Mouse (Mus musculus): ENCODE results near the gene Arhgef5. TPM values are rescaled to one million over a fixed set of nuclear protein-coding genes. Genes with fewer than 3 reads are reported as not detected.

The Arhgef5 gene
- polyA plus RNA-seq, 1 experiment from 2014 or later: 3.4 TPM

DNA sequence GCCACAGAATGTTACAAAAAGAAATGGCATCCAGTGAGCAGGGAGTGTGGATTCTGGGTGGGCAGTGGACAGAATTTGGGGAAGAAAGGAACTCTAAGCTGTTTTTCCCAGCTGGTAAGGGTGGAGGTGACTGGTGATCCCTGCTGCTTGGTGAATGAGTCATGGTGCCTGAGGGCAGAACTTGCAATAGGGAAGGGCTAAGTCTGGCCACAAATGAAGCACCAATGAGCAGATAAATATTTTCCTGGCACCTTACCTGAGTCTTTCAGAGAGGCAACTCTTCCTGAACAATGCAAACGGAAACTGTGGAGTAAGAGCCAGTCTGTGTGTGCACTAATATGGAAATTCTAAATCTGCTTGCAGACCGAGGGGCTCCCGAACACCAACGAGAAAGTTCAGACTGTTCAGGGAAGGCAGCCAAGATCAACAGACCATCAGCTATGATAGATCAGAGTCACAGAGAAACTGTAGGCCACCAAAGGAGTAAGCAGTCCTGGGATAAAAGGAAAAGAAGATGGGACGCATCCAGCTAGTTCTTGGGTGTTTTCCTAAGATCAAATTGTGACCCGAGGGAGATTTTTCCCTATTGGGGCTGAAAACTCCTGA lies 27.2 kb downstream of the Arhgef5 start:
- H3K9me3 ChIP-seq: no peaks in the 10 kb centered on the region
- no peak overlapping the region for H3K4me3 ChIP-seq
- no peak overlapping the region for H3K27ac ChIP-seq
- no peaks in the 10 kb centered on the region for H3K27me3 ChIP-seq (replicated peaks)
- no peaks in the 10 kb centered on the region for H3K4me1 ChIP-seq
- 84% methylated on average over 6 of the region's 6 CpGs for WGBS
- H3K9ac ChIP-seq: no peak overlapping the region
- no peaks in the 10 kb centered on the region for H3K36me3 ChIP-seq
- H3K4me2 ChIP-seq (replicated peaks): no peak overlapping the region
- ATAC-seq (ENCODE audit: low FRiP score, low read depth): no peak

- Histone ChIP-seq H3K27ac (no peak overlapping the region), H3K9ac (no peak overlapping the region), H3K9me3 (no peaks in the 10 kb centered on the region), H3K4me3 (no peak overlapping the region), H3K4me2 (replicated peaks) (no peak overlapping the region), H3K4me1 (no peaks in the 10 kb centered on the region), H3K36me3 (no peaks in the 10 kb centered on the region), H3K27me3 (replicated peaks) (no peaks in the 10 kb centered on the region)
- ATAC-seq (ENCODE audit: low FRiP score, low read depth): no peak
- 75% methylated on average over 7 of the region's 7 CpGs for WGBS
These were observed 27.8 kb downstream of the Arhgef5 start for GRCm38 (mm10) chr6:43293175-43293574.

DNA sequence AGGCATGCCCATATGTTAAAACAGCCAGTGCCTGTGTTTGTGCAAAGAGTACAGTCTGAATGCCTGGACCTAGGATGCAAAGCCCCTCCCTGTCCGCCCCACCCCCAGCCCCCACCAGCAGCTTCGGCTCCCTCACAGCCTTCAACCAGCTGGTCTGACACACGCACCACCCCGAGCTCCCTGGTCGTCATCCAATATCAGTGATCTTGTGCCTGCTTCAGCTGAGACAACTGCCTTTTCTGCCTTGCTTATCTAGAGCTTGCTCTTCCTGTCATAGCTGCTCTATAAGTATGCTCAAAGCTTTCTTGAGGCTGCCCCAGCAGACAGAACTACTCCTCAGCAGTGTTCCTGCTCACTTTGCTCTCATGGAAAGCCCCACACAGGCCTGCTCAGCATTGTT lies 30.5 kb downstream of the Arhgef5 start:
- Histone ChIP-seq H3K9ac (no peak overlapping the region), H3K4me1 (no peaks in the 10 kb centered on the region), H3K9me3 (no peaks in the 10 kb centered on the region), H3K36me3 (no peaks in the 10 kb centered on the region), H3K27me3 (replicated peaks) (no peaks in the 10 kb centered on the region), H3K27ac (no peak overlapping the region), H3K4me3 (no peak overlapping the region), H3K4me2 (replicated peaks) (no peak overlapping the region)
- no peak for ATAC-seq (ENCODE audit: low FRiP score, low read depth)
- 61% methylated on average over 5 of the region's 5 CpGs for WGBS

- Histone ChIP-seq H3K4me3 (no peak overlapping the region), H3K9me3 (no peaks in the 10 kb centered on the region), H3K9ac (no peak overlapping the region), H3K27ac (no peak overlapping the region), H3K36me3 (no peaks in the 10 kb centered on the region), H3K4me1 (no peaks in the 10 kb centered on the region), H3K27me3 (replicated peaks) (no peaks in the 10 kb centered on the region), H3K4me2 (replicated peaks) (no peak overlapping the region)
- ATAC-seq (ENCODE audit: low FRiP score, low read depth): peak; percentile 30; the same call in 1 of the 2 replicates
- 47% methylated on average over 7 of the region's 7 CpGs for WGBS
These were observed 31.6 kb downstream of the Arhgef5 start for GRCm38 (mm10) chr6:43296798-43297507.

- H3K4me1 ChIP-seq: no peaks in the 10 kb centered on the region
- no peaks in the 10 kb centered on the region for H3K27me3 ChIP-seq (replicated peaks)
- peak; percentile 63 for ATAC-seq (ENCODE audit: low FRiP score, low read depth)
- no peak overlapping the region for H3K4me3 ChIP-seq
- H3K4me2 ChIP-seq (replicated peaks): no peak overlapping the region
- no peak overlapping the region for H3K9ac ChIP-seq
- H3K27ac ChIP-seq: no peak overlapping the region
- H3K9me3 ChIP-seq: no peaks in the 10 kb centered on the region
- no peaks in the 10 kb centered on the region for H3K36me3 ChIP-seq
- 40% methylated on average over 2 of the region's 2 CpGs for WGBS
These were observed 32.1 kb downstream of the Arhgef5 start for GRCm38 (mm10) chr6:43297508-43297850.

- no peak for ATAC-seq (ENCODE audit: low FRiP score, low read depth)
- Histone ChIP-seq H3K4me2 (replicated peaks) (no peak within 1 kb of the TSS), H3K9me3 (no peaks in the 10 kb centered on the region), H3K4me3 (no peak within 1 kb of the TSS), H3K27ac (no peak within 1 kb of the TSS), H3K4me1 (no peaks in the 10 kb centered on the region), H3K36me3 (no peaks in the 10 kb centered on the region), H3K27me3 (replicated peaks) (no peaks in the 10 kb centered on the region), H3K9ac (no peak within 1 kb of the TSS)
- 72% methylated on average over 16 of the region's 16 CpGs for WGBS
These were observed 44.1 kb downstream of the Arhgef5 start, which contains the start of gene Nobox for GRCm38 (mm10) chr6:43309454-43309853. Gene Nobox (minus strand): TSS chr6:43309554.

DNA sequence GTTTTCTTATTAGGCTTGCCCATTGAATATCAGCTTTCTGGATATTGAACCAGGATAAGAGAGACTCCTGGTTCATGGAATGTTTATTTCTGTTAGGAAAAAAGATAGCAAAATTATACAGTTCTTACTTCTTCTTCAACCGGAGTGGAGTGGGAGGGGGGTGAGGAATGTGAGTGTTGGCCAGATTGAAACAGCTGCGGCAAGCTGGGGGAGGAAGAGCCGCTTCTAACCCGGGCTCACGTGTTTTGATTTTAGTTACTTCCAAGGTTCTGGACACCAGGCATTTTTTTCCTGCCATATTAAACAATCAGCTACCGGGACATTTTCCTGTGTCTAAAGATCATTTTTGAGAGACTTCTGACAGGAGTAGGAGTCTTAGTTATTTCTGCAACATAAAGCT lies 44.7 kb downstream of the Arhgef5 start:
- Histone ChIP-seq H3K27ac (no peak overlapping the region), H3K27me3 (replicated peaks) (no peaks in the 10 kb centered on the region), H3K9me3 (no peaks in the 10 kb centered on the region), H3K4me1 (no peaks in the 10 kb centered on the region), H3K36me3 (no peaks in the 10 kb centered on the region), H3K9ac (no peak overlapping the region), H3K4me3 (no peak overlapping the region), H3K4me2 (replicated peaks) (no peak overlapping the region)
- WGBS: 77% methylated on average over 6 of the region's 6 CpGs
- ATAC-seq (ENCODE audit: low FRiP score, low read depth): no peak

DNA sequence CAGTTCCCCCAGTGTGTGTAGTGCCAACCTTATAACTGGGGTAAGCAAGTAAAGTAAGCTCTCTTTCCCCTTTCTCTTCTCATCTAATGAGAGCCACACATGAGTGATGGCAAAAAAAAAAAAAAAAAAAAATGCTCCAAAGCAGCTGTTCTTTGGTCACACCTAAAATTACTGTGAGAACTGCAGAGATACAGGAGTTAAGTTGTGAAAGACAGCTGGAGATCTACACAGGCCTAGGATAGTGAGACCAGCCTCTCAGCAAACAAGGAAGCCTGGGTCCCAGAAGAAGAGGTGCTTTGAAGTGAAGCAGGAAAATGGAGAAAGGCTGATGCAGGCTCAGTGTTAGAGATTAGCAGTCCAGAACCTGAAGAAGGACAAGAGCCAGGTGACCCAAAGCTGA lies 47.2 kb downstream of the Arhgef5 start:
- Histone ChIP-seq H3K4me2 (replicated peaks) (no peak overlapping the region), H3K4me3 (no peak overlapping the region), H3K9me3 (no peaks in the 10 kb centered on the region), H3K27ac (no peak overlapping the region), H3K9ac (no peak overlapping the region), H3K36me3 (no peaks in the 10 kb centered on the region), H3K27me3 (replicated peaks) (no peaks in the 10 kb centered on the region), H3K4me1 (no peaks in the 10 kb centered on the region)
- 0 out of 2 replicates have a peak, but pooled peaks have one; percentile 7 for ATAC-seq (ENCODE audit: low FRiP score, low read depth)

DNA sequence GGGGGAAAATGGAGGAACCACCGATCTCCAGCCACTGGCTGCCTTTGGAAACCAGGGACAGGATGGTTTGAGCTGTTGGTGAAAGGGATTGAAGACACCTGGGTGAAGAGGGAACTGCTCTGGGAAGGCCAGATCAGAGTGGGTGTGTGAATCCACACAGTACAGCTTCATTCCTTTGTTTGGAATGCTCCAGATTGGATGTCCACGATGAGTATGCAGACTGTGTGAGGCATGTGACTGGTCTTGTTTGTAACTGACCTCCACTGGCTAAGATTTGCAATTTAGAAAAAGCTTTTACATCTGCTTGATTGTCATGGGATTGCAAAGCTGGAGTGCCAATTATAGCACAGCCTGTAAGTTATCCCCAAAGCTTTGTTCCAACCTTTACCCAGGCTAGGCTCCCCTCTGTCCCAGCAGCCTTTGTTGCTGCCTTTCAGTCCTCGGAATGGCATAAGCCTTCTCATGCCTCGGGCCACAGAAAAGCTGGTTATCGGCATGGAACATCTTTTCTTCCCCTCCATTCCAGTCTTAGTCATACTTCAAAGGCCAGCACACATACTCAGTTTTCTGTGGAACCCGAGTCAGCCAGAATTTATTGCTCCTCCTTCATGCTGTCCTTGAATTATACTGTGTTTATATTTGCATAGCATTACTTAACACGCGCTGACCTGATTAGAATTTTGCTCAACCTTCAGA lies 47.7 kb downstream of the Arhgef5 start:
- H3K4me2 ChIP-seq (replicated peaks): no peak overlapping the region
- H3K36me3 ChIP-seq: no peaks in the 10 kb centered on the region
- H3K27ac ChIP-seq: no peak overlapping the region
- H3K9me3 ChIP-seq: no peaks in the 10 kb centered on the region
- no peak overlapping the region for H3K4me3 ChIP-seq
- no peak overlapping the region for H3K9ac ChIP-seq
- peak; percentile 52; the same call in 1 of the 2 replicates for ATAC-seq (ENCODE audit: low FRiP score, low read depth)
- 58% methylated on average over 8 of the region's 8 CpGs for WGBS
- no peaks in the 10 kb centered on the region for H3K4me1 ChIP-seq
- H3K27me3 ChIP-seq (replicated peaks): no peaks in the 10 kb centered on the region

DNA sequence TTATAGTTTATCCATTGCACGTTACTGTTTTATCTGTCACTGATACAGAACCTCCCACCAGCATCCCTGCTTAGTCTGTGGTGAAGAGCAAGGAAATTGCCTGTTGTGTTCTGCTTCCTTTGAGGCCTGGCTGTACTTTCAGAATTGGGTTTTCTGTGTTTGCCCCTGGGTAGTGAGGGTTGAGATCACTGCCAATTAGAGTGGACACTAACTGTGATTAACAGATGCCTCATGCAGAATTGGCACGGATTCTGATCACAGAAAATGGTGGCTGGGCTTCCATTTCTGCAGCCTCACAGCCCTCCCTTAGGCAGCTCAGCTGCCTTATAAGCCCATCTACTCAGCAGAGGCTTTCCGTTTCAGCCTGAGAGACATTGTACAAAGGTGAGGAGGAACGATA lies 68.1 kb downstream of the Arhgef5 start:
- Histone ChIP-seq H3K4me2 (replicated peaks) (no peak overlapping the region), H3K27me3 (replicated peaks) (no peaks in the 10 kb centered on the region), H3K4me3 (no peak overlapping the region), H3K36me3 (no peaks in the 10 kb centered on the region), H3K27ac (no peak overlapping the region), H3K9me3 (no peaks in the 10 kb centered on the region), H3K4me1 (no peaks in the 10 kb centered on the region), H3K9ac (no peak overlapping the region)
- ATAC-seq (ENCODE audit: low FRiP score, low read depth): no peak
- WGBS: 82% methylated on average over 4 of the region's 4 CpGs

GRCm38 (mm10) chr6:43335619-43336234 lies 70.3 kb downstream of the Arhgef5 start:
- no peak overlapping the region for H3K4me2 ChIP-seq (replicated peaks)
- no peak overlapping the region for H3K27ac ChIP-seq
- no peaks in the 10 kb centered on the region for H3K27me3 ChIP-seq (replicated peaks)
- WGBS: 75% methylated on average over 3 of the region's 3 CpGs
- no peaks in the 10 kb centered on the region for H3K9me3 ChIP-seq
- no peaks in the 10 kb centered on the region for H3K36me3 ChIP-seq
- H3K4me1 ChIP-seq: no peaks in the 10 kb centered on the region
- ATAC-seq (ENCODE audit: low FRiP score, low read depth): no peak
- no peak overlapping the region for H3K9ac ChIP-seq
- no peak overlapping the region for H3K4me3 ChIP-seq

GRCm38 (mm10) chr6:43337491-43337961 lies 72.1 kb downstream of the Arhgef5 start:
- H3K9ac ChIP-seq: no peak overlapping the region
- H3K27me3 ChIP-seq (replicated peaks): no peaks in the 10 kb centered on the region
- 0 out of 2 replicates have a peak, but pooled peaks have one; percentile 43 for ATAC-seq (ENCODE audit: low FRiP score, low read depth)
- WGBS: 59% methylated on average over 10 of the region's 10 CpGs
- no peak overlapping the region for H3K4me3 ChIP-seq
- no peaks in the 10 kb centered on the region for H3K36me3 ChIP-seq
- no peak overlapping the region for H3K27ac ChIP-seq
- H3K4me2 ChIP-seq (replicated peaks): no peak overlapping the region
- H3K4me1 ChIP-seq: no peaks in the 10 kb centered on the region
- H3K9me3 ChIP-seq: no peaks in the 10 kb centered on the region
